Mouse (Mus musculus) brain, embryonic 14.5 days (tissue): Measurements from ENCODE around the gene Tmem79. TPM values are rescaled to one million over a fixed set of nuclear protein-coding genes. Genes with fewer than 3 reads are reported as not detected.
A peak's percentile ranks its signal among the peaks of the same experiment; 100 is the strongest.

Experiments used
- DNase-seq: peaks from one replicate; pipeline ENCODE4 v3.0.0-alpha.2; 2011; ENCODE audit warnings: low read depth
- CTCF ChIP-seq: fragments of 200-500 bp; IDR thresholded peaks from 2 replicates; pipeline ENCODE4 v1.5.1; 2012; ENCODE audit warnings: inconsistent platforms, mild to moderate bottlenecking, moderate library complexity, borderline replicate concordance; ENCODE audit not compliant: insufficient read depth, insufficient read length; ENCODE audit errors: extremely low read depth
- POLR2A ChIP-seq: fragments of 200-500 bp; IDR thresholded peaks from 2 replicates; pipeline ENCODE4 v1.6.1; 2012; ENCODE audit warnings: mild to moderate bottlenecking, inconsistent platforms, borderline replicate concordance; ENCODE audit not compliant: poor library complexity, insufficient read depth, insufficient read length, severe bottlenecking; ENCODE audit errors: extremely low read depth
- polyA plus RNA-seq: library from polyadenylated mRNA; depleted of rRNA; stranded (reverse); fragments of >200 nt; gene quantifications from 2 replicates; pipeline ENCODE4 v1.2.3, GENCODE M21; 2012

The Tmem79 gene
- polyA plus RNA-seq, 1 experiment: 1.8 TPM

GRCm38 (mm10) chr3:88364337-88364736 lies 28.4 kb upstream of the Tmem79 start, which contains the start of gene Paqr6:
TSS of gene Paqr6 (plus strand) at chr3:88364584.
- DNase-seq: peak; percentile 47
- no peak for TF ChIP-seq POLR2A
- TF ChIP-seq CTCF: no peak

- DNase-seq: peak; percentile 41
- no peak for TF ChIP-seq POLR2A
- no peak for TF ChIP-seq CTCF
Observed at GRCm38 (mm10) chr3:88363700-88364099, 27.8 kb upstream of the Tmem79 start.

- no peak for DNase-seq
- TF ChIP-seq POLR2A (no peak), CTCF (no peak)
Observed at GRCm38 (mm10) chr3:88361612-88362313, 25.8 kb upstream of the Tmem79 start.

GRCm38 (mm10) chr3:88361096-88361495 lies 25.1 kb upstream of the Tmem79 start:
- no peak for DNase-seq
- no peak for TF ChIP-seq CTCF

- no peak for TF ChIP-seq POLR2A
- TF ChIP-seq CTCF: no peak
- no peak for DNase-seq
Observed at GRCm38 (mm10) chr3:88359989-88360388, 24.0 kb upstream of the Tmem79 start.

- no peak for DNase-seq
- TF ChIP-seq POLR2A (no peak), CTCF (no peak)
Observed at GRCm38 (mm10) chr3:88359584-88359983, 23.6 kb upstream of the Tmem79 start.

- TF ChIP-seq POLR2A (no peak), CTCF (no peak)
- no peak for DNase-seq
Observed at GRCm38 (mm10) chr3:88354396-88355165, 18.6 kb upstream of the Tmem79 start.

GRCm38 (mm10) chr3:88352907-88353306 lies 17.0 kb upstream of the Tmem79 start:
- no peak for TF ChIP-seq CTCF
- no peak for TF ChIP-seq POLR2A
- no peak for DNase-seq

GRCm38 (mm10) chr3:88350732-88351131 lies 14.8 kb upstream of the Tmem79 start:
- no peak for DNase-seq
- TF ChIP-seq POLR2A: no peak
- TF ChIP-seq CTCF: no peak

GRCm38 (mm10) chr3:88339006-88339405 lies 3.1 kb upstream of the Tmem79 start:
- TF ChIP-seq CTCF: no peak
- no peak for TF ChIP-seq POLR2A
- no peak for DNase-seq

GRCm38 (mm10) chr3:88338316-88338715 lies 2.4 kb upstream of the Tmem79 start:
- no peak for DNase-seq

More at GRCm38 (mm10) chr3:88338316-88338715, 2.4 kb upstream of the Tmem79 start:
- TF ChIP-seq CTCF (no peak), POLR2A (no peak)
